Mouse (Mus musculus): ENCODE measurements around the gene Per3.

DNA sequence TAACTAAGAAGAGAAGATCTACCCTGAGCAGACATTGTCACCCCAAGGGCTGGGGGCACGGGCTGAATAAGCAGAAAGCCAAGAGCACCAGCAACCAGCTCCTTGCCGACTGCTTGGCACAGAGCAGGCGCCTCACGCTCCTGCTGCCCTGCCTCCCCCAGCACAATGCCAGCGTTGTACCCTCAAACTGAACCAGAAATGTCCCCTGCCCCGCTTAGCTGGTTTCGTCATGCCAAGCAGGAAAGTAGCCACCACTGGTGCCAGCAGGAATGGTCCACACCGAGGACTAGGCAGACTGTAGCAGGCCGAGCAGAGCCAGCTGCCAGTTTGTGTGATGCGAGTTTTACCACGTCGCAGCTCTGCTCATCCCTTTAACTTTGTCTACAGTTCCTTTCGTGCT lies 37.5 kb upstream of the Per3 start:
- TF ChIP-seq POLR2A (IDR thresholded peaks at IDR 0.05; ENCODE audit: borderline replicate concordance, extremely low read depth, insufficient read depth, insufficient read length, poor library complexity, severe bottlenecking) (no peak), CTCF (IDR thresholded peaks at IDR 0.05; ENCODE audit: borderline replicate concordance, extremely low read depth, insufficient read depth, insufficient read length) (no peak)
